ENCODE assay signal across 14 mouse cellular contexts in genomic region chr2:84819861-84820260, GRCm38 (mm10). TPM values are rescaled to one million over a fixed set of nuclear protein-coding genes. Genes with fewer than 3 reads are reported as not detected.
DNase-seq lines count a peak whose midpoint lies in the region; ATAC-seq and TF ChIP-seq lines count a peak whose summit lies in the region.
"Had no signal": no experiment of that assay in that cellular context is flagged by ENCODE, and none has a peak within 500 bp of the region (broad histone marks: within the 10 kb centered on the region; RNA-seq: fewer than 3 reads in every experiment).

No protein-coding gene starts in this region.

- no peaks in the 10 kb centered on the region for H3K36me3 ChIP-seq in heart, embryonic 14.5 days (ENCODE audit: control insufficient read depth, insufficient read depth, low read length)
- H3K36me3 ChIP-seq in thymus, adult 2 months (ENCODE audit: control insufficient read depth, insufficient read depth, low read length), result no peaks in the 10 kb centered on the region
- H3K36me3 ChIP-seq: liver, embryonic 15.5 days had no signal

- 22% methylated on average over 3 of the region's 3 CpGs for WGBS in heart, embryonic 14.5 days
- 37% methylated on average over 3 of the region's 3 CpGs for WGBS in thymus, adult 2 months

- peaks cover 15 to 18% of the 10 kb centered on the region in 2 experiments for H3K4me1 ChIP-seq in heart, embryonic 14.5 days (ENCODE audit: control insufficient read depth in 2 of 2, insufficient read depth in 2 of 2, low read length in 2 of 2)
- no peaks in the 10 kb centered on the region for H3K4me1 ChIP-seq in thymus, adult 2 months (replicated peaks; ENCODE audit: control insufficient read depth, insufficient read depth, low read length)

- H3K27me3 ChIP-seq in heart, embryonic 14.5 days (ENCODE audit: control insufficient read depth, insufficient read depth, low read length), result no peaks in the 10 kb centered on the region
- H3K27me3 ChIP-seq in thymus, adult 2 months (ENCODE audit: control insufficient read depth, insufficient read depth, low read length), result 0 out of 2 replicates have a peak, but pooled peaks cover 2% of the 10 kb centered on the region

- H3K27ac ChIP-seq in heart, embryonic 14.5 days (replicated peaks in 1 of 2; ENCODE audit: control insufficient read depth in 1 of 2, insufficient read depth in 1 of 2, low read depth in 2 of 2, low read length in 2 of 2), result peak overlapping the region; percentile 73
- H3K27ac ChIP-seq in thymus, adult 2 months (ENCODE audit: control insufficient read depth, insufficient read depth, low read length), result no peak overlapping the region
- H3K27ac ChIP-seq: liver, embryonic 15.5 days had no signal

- H3K9me3 ChIP-seq in heart, embryonic 14.5 days (ENCODE audit: control insufficient read depth, low read length), result no peaks in the 10 kb centered on the region
- H3K9me3 ChIP-seq: liver, embryonic 15.5 days had no signal

- DNase-seq in gastrocnemius, adult 8-10 months (ENCODE audit: low spot score in 2 of 2), result peak; percentile 28 to 45
- DNase-seq in gastrocnemius, postnatal 4 days (ENCODE audit: low spot score in 2 of 2), result no peak
- DNase-seq in right cerebral cortex, postnatal 25 days, result peak; percentile 23
- DNase-seq in right cerebral cortex, postnatal 14 days, result no peak
- no peak for DNase-seq in kidney, postnatal 10 days
- DNase-seq in thymus, adult 2 months, result no peak
- DNase-seq in kidney, adult 9 months, result no peak
- DNase-seq: cerebellum, adult 18-20 months; kidney, postnatal 36 days had no signal

- ATAC-seq in heart, embryonic 14.5 days (ENCODE audit: insufficient number of reproducible peaks, insufficient read depth, low FRiP score, low read depth), result peak; percentile 45; the same call in 1 of the 2 replicates
- ATAC-seq: inflammation-experienced regulatory T-cells, adult 6 months had no signal

- H3K9ac ChIP-seq in heart, embryonic 14.5 days (ENCODE audit: low read length), result peak overlapping the region; percentile 7; the same call in 1 of the 2 replicates
- H3K9ac ChIP-seq: liver, embryonic 15.5 days had no signal

- no peak overlapping the region for H3K4me2 ChIP-seq in heart, embryonic 14.5 days (ENCODE audit: low read length)
- H3K4me2 ChIP-seq: liver, embryonic 15.5 days had no signal

- no peak overlapping the region for H3K4me3 ChIP-seq in heart, embryonic 14.5 days (ENCODE audit: control insufficient read depth in 1 of 2, insufficient read depth in 1 of 2, low read depth in 1 of 2, low read length in 2 of 2)
- H3K4me3 ChIP-seq in thymus, adult 2 months (ENCODE audit: control insufficient read depth, insufficient read depth, low read length), result no peak overlapping the region
- H3K4me3 ChIP-seq: liver, embryonic 15.5 days; megakaryocyte, embryonic 14.5 days had no signal

- TF ChIP-seq CTCF in thymus, adult 2 months (IDR thresholded peaks at IDR 0.05; ENCODE audit: borderline replicate concordance, control insufficient read depth, extremely low read depth, insufficient read depth, low read length, poor library complexity), result no peak

- TF ChIP-seq POLR2A in thymus, adult 2 months (IDR thresholded peaks at IDR 0.05; ENCODE audit: control insufficient read depth, extremely low read depth, insufficient read depth, low read length, poor library complexity), result no peak

RNA-seq across cellular contexts. Expression of gene Smtnl1, which starts 2.6 kb away (rescaled TPM):
- total RNA-seq in gastrocnemius, adult 8-10 months (2022), result 10 to 100 TPM; 46.3 to 63.9 (median 59.0) TPM
- total RNA-seq in gastrocnemius, postnatal 4 days (2021), result 10 to 100 TPM; 57.0 to 70.9 TPM
- polyA plus RNA-seq in heart, embryonic 14.5 days (2014; fragmentation: Nextera tagmentation; extraction: Ambion mirVana), result 0.11 and 0.19 TPM in 2 replicates
- polyA plus RNA-seq in thymus, adult 2 months (2012; rRNA removed), result 0.60 and 0.94 TPM in 2 replicates
- total RNA-seq: left cerebral cortex, postnatal 25 days had no signal
- polyA plus RNA-seq: inflammation-experienced regulatory T-cells, adult 6 months had no signal

RNA-seq across cellular contexts. Expression of gene Timm10, which starts 6.9 kb away (rescaled TPM):
- total RNA-seq in gastrocnemius, adult 8-10 months (2022), result 10 to 100 TPM; 37.9 to 51.4 (median 45.5) TPM
- total RNA-seq in gastrocnemius, postnatal 4 days (2021), result 10 to 100 TPM; 48.9 to 51.4 TPM
- polyA plus RNA-seq in heart, embryonic 14.5 days (2014; fragmentation: Nextera tagmentation; extraction: Ambion mirVana), result 90.3 and 94.1 TPM in 2 replicates
- polyA plus RNA-seq in thymus, adult 2 months (2012; rRNA removed), result 23.0 and 29.0 TPM in 2 replicates

RNA-seq across cellular contexts. Expression of gene Slc43a1, which starts 18.8 kb away (rescaled TPM):
- total RNA-seq in gastrocnemius, adult 8-10 months (2022), result 10 to 100 TPM in 3 of 4 experiments, 1 to 10 TPM in 1; 8.0 to 28.2 (median 14.4) TPM
- 1 to 10 TPM; 5.6 to 7.8 TPM for total RNA-seq in gastrocnemius, postnatal 4 days (2021)
- 9.2 and 10.5 TPM in 2 replicates for polyA plus RNA-seq in heart, embryonic 14.5 days (2014; fragmentation: Nextera tagmentation; extraction: Ambion mirVana)
- polyA plus RNA-seq in thymus, adult 2 months (2012; rRNA removed), result 106 and 123 TPM in 2 replicates

RNA-seq across cellular contexts. Expression of gene Ube2l6, which starts 21.2 kb away (rescaled TPM):
- 1 to 10 TPM; 1.5 to 3.5 (median 2.3) TPM for total RNA-seq in gastrocnemius, adult 8-10 months (2022)
- total RNA-seq in gastrocnemius, postnatal 4 days (2021), result 10 to 100 TPM; 10.7 to 11.4 TPM
- polyA plus RNA-seq in heart, embryonic 14.5 days (2014; fragmentation: Nextera tagmentation; extraction: Ambion mirVana), result 59.4 and 82.6 TPM in 2 replicates
- polyA plus RNA-seq in thymus, adult 2 months (2012; rRNA removed), result 27.7 and 35.3 TPM in 2 replicates

RNA-seq across cellular contexts. Expression of gene Serping1, which starts 44.6 kb away (rescaled TPM):
- 10 to 100 TPM; 22.0 to 55.1 (median 36.1) TPM for total RNA-seq in gastrocnemius, adult 8-10 months (2022)
- total RNA-seq in gastrocnemius, postnatal 4 days (2021), result 10 to 100 TPM; 67.9 to 78.7 TPM
- 37.9 and 46.6 TPM in 2 replicates for polyA plus RNA-seq in heart, embryonic 14.5 days (2014; fragmentation: Nextera tagmentation; extraction: Ambion mirVana)
- polyA plus RNA-seq in thymus, adult 2 months (2012; rRNA removed), result 64.6 and 93.7 TPM in 2 replicates

Comparison
In these comparisons a context has a peak if more than half of its experiments do, and no peak if none do; other contexts are left out.
1. DNase-seq: peak in gastrocnemius, adult 8-10 months (2 of 2) and right cerebral cortex, postnatal 25 days (single experiment); none in gastrocnemius, postnatal 4 days (0 of 2), right cerebral cortex, postnatal 14 days (single experiment), kidney, postnatal 10 days (single experiment), thymus, adult 2 months (single experiment) and kidney, adult 9 months (single experiment).